ENCODE assay signal across 23 mouse cellular contexts in the genomic region with DNA sequence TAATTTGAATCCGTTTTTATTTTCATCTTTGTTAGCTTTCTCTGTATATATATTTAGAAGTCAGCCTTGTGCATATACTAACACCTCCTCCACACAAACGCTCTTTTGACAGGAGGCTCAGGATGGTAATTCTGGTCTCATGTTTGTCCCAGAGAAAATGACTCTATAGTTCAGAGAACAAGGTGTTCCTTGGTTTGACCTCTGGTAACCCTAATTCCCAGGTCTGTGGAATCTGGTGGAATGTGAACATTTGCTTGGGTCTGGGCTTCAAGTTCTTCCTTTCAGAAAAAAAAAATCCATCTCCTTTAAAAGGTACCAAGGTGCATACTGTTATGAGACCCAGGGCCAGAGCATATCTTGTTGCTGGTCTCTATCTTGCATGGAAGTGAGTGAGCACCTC. TPM values are rescaled to one million over a fixed set of nuclear protein-coding genes. Genes with fewer than 3 reads are reported as not detected.
DNase-seq lines count a peak whose midpoint lies in the region; ATAC-seq and TF ChIP-seq lines count a peak whose summit lies in the region.
"Had no signal": no experiment of that assay in that cellular context is flagged by ENCODE, and none has a peak within 500 bp of the region (broad histone marks: within the 10 kb centered on the region; RNA-seq: fewer than 3 reads in every experiment).

No protein-coding gene starts in this region.

- H3K4me1 ChIP-seq in kidney, adult 2 months (ENCODE audit: control insufficient read depth, insufficient read depth, low read length) = peaks cover 57% of the 10 kb centered on the region
- H3K4me1 ChIP-seq in kidney, embryonic 14.5 days (ENCODE audit: control insufficient read depth, insufficient read depth, low read length) = peaks cover 14% of the 10 kb centered on the region
- H3K4me1 ChIP-seq in midbrain, embryonic 11.5 days (ENCODE audit: control insufficient read depth, insufficient read depth, low read length) = no peaks in the 10 kb centered on the region
- H3K4me1 ChIP-seq in midbrain, embryonic 16.5 days (ENCODE audit: control insufficient read depth, insufficient read depth, low read length) = peaks cover 5% of the 10 kb centered on the region

- no peaks in the 10 kb centered on the region for H3K9me3 ChIP-seq in kidney, embryonic 14.5 days (ENCODE audit: control insufficient read depth, low read length)
- no peaks in the 10 kb centered on the region for H3K9me3 ChIP-seq in midbrain, embryonic 11.5 days (ENCODE audit: control insufficient read depth, low read length)
- H3K9me3 ChIP-seq in midbrain, embryonic 16.5 days (replicated peaks; ENCODE audit: control insufficient read depth, low read length, poor library complexity, severe bottlenecking) = no peaks in the 10 kb centered on the region
- H3K9me3 ChIP-seq: G1E had no signal

- H3K4me2 ChIP-seq in kidney, embryonic 14.5 days (replicated peaks; ENCODE audit: low read depth, low read length) = no peak overlapping the region
- H3K4me2 ChIP-seq in midbrain, embryonic 11.5 days = no peak overlapping the region
- H3K4me2 ChIP-seq in midbrain, embryonic 16.5 days (ENCODE audit: low read length) = no peak overlapping the region

- TF ChIP-seq POLR2A in kidney, adult 2 months (IDR thresholded peaks at IDR 0.05; ENCODE audit: low read depth, low read length) = no peak

- H3K36me3 ChIP-seq in kidney, adult 2 months (ENCODE audit: control insufficient read depth, insufficient read depth, low read length) = no peaks in the 10 kb centered on the region
- H3K36me3 ChIP-seq in kidney, embryonic 14.5 days (ENCODE audit: control insufficient read depth, insufficient read depth, low read length) = no peaks in the 10 kb centered on the region
- no peaks in the 10 kb centered on the region; the same call in 1 of the 2 replicates for H3K36me3 ChIP-seq in midbrain, embryonic 11.5 days (ENCODE audit: control insufficient read depth, insufficient read depth, low read length)
- H3K36me3 ChIP-seq in midbrain, embryonic 16.5 days (ENCODE audit: control insufficient read depth, insufficient read depth, low read length) = no peaks in the 10 kb centered on the region

- H3K9ac ChIP-seq in kidney, embryonic 14.5 days (ENCODE audit: low read depth, low read length) = no peak overlapping the region
- no peak overlapping the region for H3K9ac ChIP-seq in midbrain, embryonic 11.5 days (ENCODE audit: low read length)
- no peak overlapping the region for H3K9ac ChIP-seq in midbrain, embryonic 16.5 days (ENCODE audit: low read depth, low read length)

- no peak for DNase-seq in gastrocnemius, adult 2 months
- DNase-seq in gastrocnemius, adult 8-10 months (ENCODE audit: low spot score in 2 of 2) = no peak
- peak; percentile 58 for DNase-seq in kidney, adult 2 months
- peak; percentile 70 for DNase-seq in kidney, adult 9 months
- DNase-seq in kidney, adult 8-10 months = no peak
- peak; percentile 37 for DNase-seq in midbrain, embryonic 11.5 days (ENCODE audit: low spot score, missing footprints)
- DNase-seq: adrenal gland, adult 2 months; adrenal gland, adult 8-10 months; adrenal gland, postnatal 10 days; adrenal gland, postnatal 14 days; adrenal gland, postnatal 25 days; adrenal gland, postnatal 36 days; B cell, adult 2 months; cerebellum, adult 11 months; cerebellum, adult 11-12 months had no signal

- H3K4me3 ChIP-seq in gastrocnemius, adult 2 months = no peak overlapping the region
- H3K4me3 ChIP-seq in kidney, adult 2 months (ENCODE audit: insufficient read depth, low read depth, low read length) = no peak overlapping the region
- no peak overlapping the region for H3K4me3 ChIP-seq in kidney, embryonic 14.5 days (ENCODE audit: low read length)
- no peak overlapping the region for H3K4me3 ChIP-seq in midbrain, embryonic 11.5 days (ENCODE audit: low read depth, low read length)
- no peak overlapping the region for H3K4me3 ChIP-seq in midbrain, embryonic 16.5 days (ENCODE audit: low read depth, low read length)

- no peak for TF ChIP-seq CTCF in gastrocnemius, adult 2 months (IDR thresholded peaks at IDR 0.05)
- TF ChIP-seq CTCF in kidney, adult 2 months (conservative IDR thresholded peaks at IDR 0.05; ENCODE audit: insufficient read depth, insufficient read length, low read depth, low read length) = no peak

- ATAC-seq in kidney, embryonic 14.5 days (ENCODE audit: low FRiP score, low TSS enrichment) = no peak
- no peak for ATAC-seq in midbrain, embryonic 11.5 days (ENCODE audit: low FRiP score)
- ATAC-seq in midbrain, embryonic 16.5 days = no peak
- ATAC-seq: activated CD4-positive, CD25-positive, alpha-beta regulatory T cell, adult 4 months; CD4-positive, CD25-positive, alpha-beta regulatory T cell, adult 4 months; Patski had no signal

- H3K27ac ChIP-seq in gastrocnemius, adult 2 months = peak overlapping the region; percentile 54
- H3K27ac ChIP-seq in kidney, adult 2 months (ENCODE audit: insufficient read depth, low read depth, low read length) = peak overlapping the region; percentile 76
- H3K27ac ChIP-seq in kidney, embryonic 14.5 days (ENCODE audit: low read depth, low read length) = no peak overlapping the region
- no peak overlapping the region for H3K27ac ChIP-seq in midbrain, embryonic 11.5 days (ENCODE audit: low read depth, low read length)
- H3K27ac ChIP-seq in midbrain, embryonic 16.5 days (ENCODE audit: low read length) = no peak overlapping the region

- 55% methylated on average over 2 of the region's 2 CpGs for WGBS in kidney, adult 2 months
- 84% methylated on average over 2 of the region's 2 CpGs for WGBS in kidney, embryonic 14.5 days
- WGBS in midbrain, embryonic 11.5 days = 94% methylated on average over 2 of the region's 2 CpGs
- WGBS in midbrain, embryonic 16.5 days = 93% methylated on average over 2 of the region's 2 CpGs

- intact Hi-C loops in gastrocnemius, adult 2 months (cut with DNase I) = loop anchor here (5.0 kb wide), 2 partner anchors 38 to 228 kb away; no protein-coding TSS in a partner anchor

- no peaks in the 10 kb centered on the region for H3K27me3 ChIP-seq in kidney, adult 2 months (replicated peaks; ENCODE audit: control insufficient read depth, insufficient read depth, low read length)
- H3K27me3 ChIP-seq in kidney, embryonic 14.5 days (ENCODE audit: control insufficient read depth, insufficient read depth, low read length) = no peaks in the 10 kb centered on the region
- no peaks in the 10 kb centered on the region for H3K27me3 ChIP-seq in midbrain, embryonic 11.5 days (ENCODE audit: control insufficient read depth, insufficient read depth, low read length)
- H3K27me3 ChIP-seq in midbrain, embryonic 16.5 days (ENCODE audit: control insufficient read depth, insufficient read depth, low read depth, low read length) = no peaks in the 10 kb centered on the region
- H3K27me3 ChIP-seq: CH12.LX, Patski had no signal

RNA-seq across cellular contexts. Expression of a gene that starts 9.6 kb away (rescaled TPM):
- total RNA-seq in gastrocnemius, adult 2 months (2021) = 10 to 100 TPM; 37.5 to 46.3 TPM
- total RNA-seq in gastrocnemius, adult 8-10 months (2022) = 10 to 100 TPM; 57.1 to 90.0 (median 73.6) TPM
- 54.2 and 64.9 TPM in 2 replicates for polyA plus RNA-seq in kidney, adult 2 months (2012; rRNA removed)
- 6.1 and 9.4 TPM in 2 replicates for polyA plus RNA-seq in kidney, embryonic 14.5 days (2014; fragmentation: Nextera tagmentation; extraction: Ambion mirVana)
- 4.4 and 5.1 TPM in 2 replicates for polyA plus RNA-seq in midbrain, embryonic 11.5 days (2014; fragmentation: Nextera tagmentation; extraction: Ambion mirVana)
- polyA plus RNA-seq in midbrain, embryonic 16.5 days (2015; fragmentation: Nextera tagmentation; extraction: Ambion mirVana) = 11.2 and 11.9 TPM in 2 replicates
- total RNA-seq: MEL had no signal

Comparison
In these comparisons a context has a peak if more than half of its experiments do, and no peak if none do; other contexts are left out.
1. DNase-seq: peak in kidney, adult 2 months (single experiment), kidney, adult 9 months (single experiment) and midbrain, embryonic 11.5 days (single experiment); none in gastrocnemius, adult 2 months (single experiment), gastrocnemius, adult 8-10 months (0 of 2) and kidney, adult 8-10 months (0 of 2).
2. H3K27ac ChIP-seq: peak in gastrocnemius, adult 2 months (single experiment) and kidney, adult 2 months (single experiment); none in kidney, embryonic 14.5 days (single experiment), midbrain, embryonic 11.5 days (single experiment) and midbrain, embryonic 16.5 days (single experiment).